Mouse (Mus musculus) 416B (cell line): ENCODE data around the gene Hmg20b.
A peak's percentile ranks its signal among the peaks of the same experiment; 100 is the strongest.

Experiments used
- DNase-seq: peaks from one replicate; pipeline ENCODE4 v3.0.0; 2011; ENCODE audit warnings: low read depth

Hmg20b gene

DNA sequence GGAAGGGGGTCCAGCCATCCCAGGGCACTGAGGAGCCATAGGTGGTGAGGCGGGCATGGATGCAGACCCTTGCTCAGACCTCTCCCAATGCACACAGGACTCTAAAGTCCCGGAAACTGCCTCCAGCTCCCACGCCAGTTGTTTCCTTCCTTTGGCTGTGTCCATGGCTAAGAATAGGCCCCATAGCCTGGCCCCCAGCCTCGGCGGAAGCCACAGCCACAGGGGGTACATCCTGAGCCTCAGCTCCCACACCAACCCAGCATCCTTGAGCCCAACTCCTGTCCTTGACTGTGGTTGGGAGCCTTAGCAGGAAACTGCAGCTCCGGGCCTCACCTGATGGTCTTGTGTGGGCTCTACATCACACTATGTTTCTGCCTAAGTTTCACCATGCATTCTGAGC is 23.4 kb downstream of the Hmg20b start:
- peak; percentile 87 for DNase-seq

GRCm38 (mm10) chr10:81325781-81326180 is 24.5 kb downstream of the Hmg20b start:
- no peak for DNase-seq

- DNase-seq: no peak
These were observed 25.1 kb downstream of the Hmg20b start for GRCm38 (mm10) chr10:81325176-81325575.

DNA sequence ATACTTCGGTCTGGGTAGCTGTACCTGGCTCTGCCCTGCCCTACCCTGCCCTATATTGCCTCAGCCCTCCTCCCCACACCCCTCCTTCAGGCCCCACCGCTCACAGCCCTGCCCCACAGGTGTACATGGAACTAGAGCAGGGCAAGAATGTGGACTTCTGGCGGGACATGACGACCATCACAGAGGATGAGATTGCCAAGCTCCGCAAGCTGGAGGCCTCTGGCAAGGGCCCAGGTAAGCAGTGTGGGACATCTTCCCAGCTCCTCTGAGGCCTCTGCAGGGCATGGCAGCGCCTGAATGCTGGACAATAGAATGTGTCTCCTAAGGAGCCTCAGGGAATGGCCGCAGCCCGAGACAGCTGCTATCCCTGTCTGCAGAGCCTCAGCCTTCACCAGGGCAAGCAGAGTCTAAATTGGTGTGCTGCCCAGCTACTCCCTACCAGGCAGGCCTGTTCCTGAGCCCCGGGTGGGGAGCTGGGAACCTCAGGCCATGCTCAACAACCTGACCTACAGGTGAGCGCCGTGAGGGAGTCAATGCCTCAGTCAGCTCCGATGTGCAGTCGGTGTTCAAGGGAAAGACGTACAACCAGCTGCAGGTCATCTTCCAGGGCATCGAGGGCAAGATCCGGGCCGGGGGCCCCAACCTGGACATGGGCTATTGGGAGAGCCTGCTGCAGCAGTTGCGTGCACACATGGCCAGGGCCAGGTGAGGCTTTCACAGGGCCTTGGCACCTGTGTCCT is 26.3 kb downstream of the Hmg20b start:
- DNase-seq: no peak

DNA sequence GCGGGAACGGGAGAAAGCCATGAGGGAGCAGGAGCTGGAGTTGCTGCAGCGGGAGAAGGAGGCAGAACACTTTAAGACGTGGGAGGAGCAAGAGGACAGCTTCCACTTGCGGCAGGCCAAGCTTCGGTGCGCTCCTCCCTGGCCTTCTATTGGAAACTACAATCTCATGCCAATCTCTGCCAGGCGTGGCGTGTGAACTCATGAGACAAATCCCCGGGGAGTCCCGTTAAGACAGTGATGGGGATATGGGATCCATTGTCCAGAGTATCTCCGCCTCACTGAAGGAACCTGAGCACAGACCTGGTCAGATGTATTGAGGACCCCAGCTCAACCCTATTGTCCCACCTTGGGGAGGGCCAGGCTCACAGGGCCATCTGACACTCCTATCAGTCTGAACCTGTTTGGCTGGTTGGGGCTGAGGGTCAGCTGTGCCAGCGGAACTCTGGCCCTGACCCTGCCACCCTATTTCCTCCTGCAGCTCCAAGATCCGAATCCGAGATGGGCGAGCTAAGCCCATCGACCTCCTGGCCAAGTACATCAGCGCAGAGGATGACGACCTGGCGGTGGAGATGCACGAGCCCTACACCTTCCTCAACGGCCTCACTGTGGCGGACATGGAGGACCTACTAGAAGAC is 27.0 kb downstream of the Hmg20b start:
- DNase-seq: no peak

DNA sequence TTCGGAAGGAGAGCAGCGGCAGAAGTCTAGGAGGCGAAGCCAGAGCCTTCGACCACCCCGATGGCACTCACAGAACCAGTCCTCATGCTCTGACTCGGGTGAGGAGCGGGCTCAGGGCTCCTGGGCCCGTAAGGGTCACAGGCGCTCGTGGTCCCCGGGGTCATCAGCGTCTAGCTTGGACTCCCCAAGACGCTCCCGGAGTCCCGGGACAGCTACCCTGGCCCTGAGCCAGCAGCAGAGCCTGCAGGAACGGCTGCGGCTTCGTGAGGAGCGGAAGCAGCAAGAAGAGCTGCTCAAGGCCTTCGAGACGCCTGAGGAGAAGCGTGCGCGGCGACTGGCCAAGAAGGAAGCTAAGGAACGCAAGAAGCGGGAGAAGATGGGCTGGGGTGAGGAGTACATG is 27.8 kb downstream of the Hmg20b start:
- DNase-seq: no peak

DNA sequence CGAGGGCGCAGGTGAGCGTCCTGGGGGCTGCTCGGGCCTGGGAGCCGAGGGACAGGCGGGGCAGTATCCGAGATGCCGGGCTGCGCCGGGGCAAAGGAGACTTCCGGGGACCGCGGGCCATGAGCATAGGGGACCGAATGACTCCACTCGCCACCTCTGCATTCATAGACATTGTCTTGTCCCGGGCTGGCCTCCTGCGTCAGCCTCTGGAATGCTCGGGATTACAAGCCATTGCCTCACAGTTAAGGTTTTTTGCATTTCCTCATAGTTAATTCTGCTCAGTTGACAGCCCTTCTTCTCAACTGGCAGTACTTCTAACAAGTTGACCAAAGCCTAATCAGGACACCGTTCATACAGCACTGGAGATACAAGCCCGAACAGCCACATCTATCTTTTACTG is 28.8 kb downstream of the Hmg20b start:
- no peak for DNase-seq

DNA sequence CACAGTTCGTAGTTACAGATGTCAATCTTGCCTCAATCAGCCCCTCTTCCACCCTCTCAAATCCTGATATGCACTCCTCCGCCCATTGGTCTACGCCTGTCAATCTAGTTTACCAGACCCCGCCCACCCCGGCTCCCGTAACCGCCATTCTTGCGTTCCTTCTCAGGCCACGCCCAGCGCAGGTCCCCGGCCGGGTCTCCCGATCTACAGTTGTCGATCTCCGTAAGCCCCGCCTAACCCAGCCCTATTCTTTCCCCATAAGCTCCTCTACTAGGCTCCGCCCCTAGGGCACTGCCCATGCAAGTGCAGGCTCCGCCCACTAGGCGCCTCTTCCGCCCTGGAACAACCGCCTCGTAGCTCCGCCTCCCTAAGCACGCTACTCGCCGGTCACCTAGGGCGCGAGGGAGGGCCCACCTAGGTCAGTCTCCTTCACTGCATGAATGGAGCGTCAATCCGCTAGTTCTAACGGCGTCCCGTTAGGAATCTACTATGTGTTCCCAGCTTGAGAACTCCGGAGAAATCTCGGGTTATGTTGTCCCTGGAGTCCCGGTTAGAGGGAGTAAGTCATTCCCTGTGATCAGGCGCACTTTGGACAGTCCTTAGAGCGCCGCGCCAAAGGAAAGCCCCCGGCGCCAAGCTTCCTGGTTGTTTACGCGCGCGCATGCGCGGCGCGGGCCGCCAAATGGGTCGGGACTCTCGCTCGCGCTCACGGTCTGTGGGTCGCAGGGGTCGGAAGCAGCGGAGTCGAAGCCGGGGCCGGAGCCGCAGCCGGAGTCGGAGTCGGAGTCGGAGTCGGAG is 29.5 kb downstream of the Hmg20b start, which contains the start of gene Cactin:
TSS of gene Cactin (plus strand) at position 554 of the 798 bp plus-strand sequence.
- peak; percentile 100 for DNase-seq

- DNase-seq: no peak
These were observed 30.3 kb downstream of the Hmg20b start for GRCm38 (mm10) chr10:81319741-81320549.

DNA sequence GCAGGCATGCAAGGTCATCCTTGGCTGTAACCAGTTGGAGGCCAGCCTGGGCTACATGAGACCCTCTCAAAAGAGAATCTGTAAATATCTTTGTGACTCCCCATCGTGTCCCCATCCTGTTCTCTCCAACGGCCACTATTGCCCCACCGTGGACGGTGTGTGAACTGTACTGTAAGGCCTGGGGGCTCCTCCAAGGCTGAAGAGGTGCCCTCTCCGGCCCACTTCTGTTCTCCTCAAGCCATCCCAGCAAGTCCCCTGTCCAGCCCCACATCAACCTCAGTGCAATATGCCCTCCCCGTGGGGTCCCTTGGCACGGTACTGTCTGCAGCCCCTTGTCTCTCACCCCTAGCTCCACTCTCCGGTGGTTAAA is 31.0 kb downstream of the Hmg20b start:
- peak; percentile 37 for DNase-seq

DNA sequence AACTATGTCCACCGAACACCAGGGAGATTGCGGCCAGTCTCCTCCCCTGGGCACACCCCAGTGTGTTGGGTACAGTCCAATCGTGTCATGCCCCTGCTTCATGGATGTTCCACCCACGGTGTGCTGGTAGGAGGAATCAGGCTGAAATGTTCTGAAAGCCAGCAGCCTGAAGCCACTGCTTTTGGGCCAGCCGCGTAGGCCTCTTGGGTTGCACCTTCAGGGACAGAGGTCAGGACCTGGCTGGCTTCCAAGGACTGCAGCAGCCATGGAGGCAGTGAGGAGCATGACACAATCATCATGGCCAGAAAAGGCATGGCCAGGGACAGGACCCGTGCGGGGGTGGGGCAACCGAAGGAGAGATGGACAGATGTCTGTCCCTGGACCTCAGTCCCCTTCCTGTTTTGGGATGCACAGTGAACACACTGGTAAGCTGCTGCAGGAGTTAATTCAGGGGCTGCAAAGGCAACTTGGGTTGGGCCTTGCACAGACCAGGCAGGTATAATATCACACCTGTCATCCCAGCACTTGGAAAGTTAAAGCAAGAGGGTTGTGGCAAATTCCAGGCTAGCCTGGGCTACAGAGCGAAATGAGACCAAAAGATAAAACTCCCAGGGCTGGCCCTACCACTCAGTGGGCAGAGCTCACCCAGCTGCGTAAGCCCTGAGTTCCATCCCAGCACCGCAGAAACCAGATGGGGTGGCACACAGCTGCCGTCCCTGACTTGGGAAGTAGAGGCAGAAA is 31.5 kb downstream of the Hmg20b start:
- DNase-seq: peak; percentile 59

- no peak for DNase-seq
These were observed 33.0 kb downstream of the Hmg20b start for GRCm38 (mm10) chr10:81317273-81317672.

DNA sequence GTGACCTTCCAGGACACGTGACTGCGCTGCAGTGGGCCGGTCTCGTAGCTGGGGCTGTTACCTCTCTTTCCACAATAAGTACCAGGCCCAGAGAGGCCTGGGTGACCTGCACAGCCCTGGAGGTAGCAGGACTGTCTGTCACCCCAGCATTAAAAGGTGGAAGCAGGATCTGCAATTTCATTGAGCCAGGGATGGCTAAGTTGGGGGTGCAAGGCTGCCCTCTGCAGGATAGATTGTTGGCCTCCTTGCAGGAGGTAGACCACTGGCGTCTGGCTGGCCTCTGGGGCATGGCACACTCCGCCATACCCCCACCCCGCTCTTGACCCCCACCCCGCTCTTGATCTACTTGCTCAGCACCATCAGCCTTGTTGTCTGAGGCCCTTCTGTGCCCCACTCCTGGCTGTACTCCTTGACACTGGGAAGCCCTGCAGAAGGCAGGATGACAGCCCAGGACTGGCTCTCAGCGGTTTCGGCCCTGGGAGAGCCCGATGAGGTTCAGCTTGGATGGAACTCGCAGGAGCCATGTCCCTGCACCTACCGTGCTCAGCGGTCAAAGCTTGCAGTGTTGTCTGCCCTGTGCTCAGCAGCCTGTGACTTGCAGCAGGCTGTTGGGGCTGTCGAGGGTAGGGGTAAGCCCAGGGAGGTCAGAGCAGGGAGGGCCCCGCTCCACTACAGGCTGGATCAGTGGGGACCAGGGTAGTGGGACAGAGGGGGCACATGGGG is 33.8 kb downstream of the Hmg20b start:
- DNase-seq: peak; percentile 57

DNA sequence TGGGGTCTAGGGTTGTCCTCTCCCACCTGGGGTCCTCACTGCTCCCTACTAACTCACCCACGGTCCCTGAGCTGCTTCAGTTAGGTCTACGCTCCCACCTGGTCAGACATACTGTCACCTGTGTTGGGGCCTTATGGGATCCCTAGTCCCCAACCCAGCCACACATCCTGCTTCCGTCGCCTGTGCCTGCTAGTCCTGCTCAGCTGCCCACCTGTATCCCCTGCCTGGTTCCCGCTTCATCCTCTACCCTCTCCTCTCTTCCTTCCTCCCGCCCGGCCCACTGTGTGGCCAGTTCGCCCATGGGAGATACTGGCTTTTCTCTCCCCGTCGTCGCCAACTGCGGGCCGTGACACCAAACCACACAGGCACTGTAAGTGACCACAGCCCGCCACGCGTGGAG is 34.7 kb downstream of the Hmg20b start:
- DNase-seq: no peak

DNA sequence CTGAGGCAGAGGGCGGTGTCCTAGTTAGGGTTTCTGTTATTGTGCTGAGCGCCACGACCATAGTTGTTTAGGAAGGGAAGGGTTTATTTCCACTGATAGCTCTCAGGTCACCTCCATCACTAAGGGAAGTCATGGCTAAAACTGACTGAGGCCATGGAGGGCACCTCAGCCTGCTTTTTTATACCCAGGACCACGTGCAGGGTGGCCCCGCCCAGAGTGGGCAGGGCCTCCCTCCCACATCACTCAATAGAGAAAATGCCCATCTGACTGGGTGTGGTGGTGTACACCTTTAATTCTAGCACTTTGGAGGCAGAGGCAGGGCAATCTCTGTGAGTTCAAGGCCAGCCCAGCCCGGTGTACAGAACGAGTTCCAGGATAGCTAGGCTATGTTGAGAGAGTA is 36.1 kb downstream of the Hmg20b start:
- no peak for DNase-seq

DNA sequence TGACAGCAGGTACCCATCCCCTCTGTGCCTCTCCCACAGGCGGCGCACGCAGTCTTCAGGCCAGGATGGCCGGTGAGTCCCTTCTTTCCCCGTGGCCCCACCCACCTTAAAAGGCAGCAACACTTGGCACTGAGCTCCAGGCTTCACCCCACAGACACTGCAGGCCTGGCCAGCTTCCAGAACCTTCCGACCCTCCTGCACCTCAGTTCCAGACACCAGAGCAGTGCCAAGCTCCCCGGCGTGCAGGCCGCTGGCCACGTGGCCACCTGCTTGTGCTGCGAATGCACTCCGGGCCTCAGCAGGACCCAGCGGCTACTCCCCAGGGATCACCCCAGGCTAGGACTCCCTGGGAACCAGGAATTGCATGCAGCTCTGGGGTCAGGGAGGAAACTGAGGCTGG is 36.7 kb downstream of the Hmg20b start:
- DNase-seq: no peak

DNA sequence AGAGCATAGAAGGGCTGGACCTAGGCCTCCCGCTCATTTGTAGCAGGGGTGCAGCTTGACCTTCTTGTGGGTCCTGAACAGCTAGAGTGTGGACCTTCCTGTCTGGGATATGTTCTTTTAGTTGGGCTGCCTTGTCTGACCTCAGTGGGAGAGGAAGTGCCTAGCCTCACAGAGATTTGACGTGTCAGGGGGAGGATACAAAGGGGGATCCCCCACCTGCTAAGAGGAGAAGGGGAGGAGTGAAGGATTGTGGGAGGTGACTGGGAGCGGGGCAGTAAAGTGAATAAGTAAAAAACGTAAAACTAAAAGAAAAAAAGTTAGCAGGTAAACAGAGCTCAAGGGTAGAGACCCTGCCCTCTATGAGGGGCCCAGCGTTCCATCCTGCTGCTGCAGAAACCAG is 40.7 kb downstream of the Hmg20b start:
- no peak for DNase-seq

- no peak for DNase-seq
These were observed 43.2 kb downstream of the Hmg20b start for GRCm38 (mm10) chr10:81306837-81307682.

GRCm38 (mm10) chr10:81306173-81306668 is 44.1 kb downstream of the Hmg20b start:
- no peak for DNase-seq

DNA sequence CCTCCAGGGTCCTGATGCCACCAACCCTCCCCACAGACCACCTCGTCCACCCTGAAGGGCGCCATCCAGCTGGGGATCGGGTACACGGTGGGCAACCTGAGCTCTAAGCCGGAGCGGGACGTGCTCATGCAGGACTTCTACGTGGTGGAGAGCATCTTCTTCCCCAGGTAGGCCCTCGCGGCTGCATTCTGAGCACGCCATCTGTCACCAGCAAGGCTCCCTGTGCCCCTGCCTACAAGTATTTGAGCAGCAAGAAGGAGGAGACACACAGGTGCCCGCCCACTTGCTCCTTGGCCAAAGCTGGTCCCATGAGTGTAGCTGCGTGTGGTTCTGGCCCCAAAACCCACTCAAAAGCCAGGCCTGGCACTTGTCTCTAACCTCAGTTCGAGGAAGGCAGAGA is 44.6 kb downstream of the Hmg20b start:
- no peak for DNase-seq
